Mouse (Mus musculus) MEL (cell line): ENCODE measurements around the gene Sh3glb2. TPM values are rescaled to one million over a fixed set of nuclear protein-coding genes. Genes with fewer than 3 reads are reported as not detected.
A peak's percentile ranks its signal among the peaks of the same experiment; 100 is the strongest.

Experiments
- DNase-seq: peaks from one replicate; pipeline ENCODE4 v3.0.0; 2011; ENCODE audit warnings: low read depth, low spot score
- H3K27ac ChIP-seq: 2 replicates; pipeline ENCODE4 v1.5.1; 2012; ENCODE audit warnings: low read depth, mild to moderate bottlenecking, control low read depth, low read length, moderate library complexity; ENCODE audit not compliant: control insufficient read depth
- H3K27me3 ChIP-seq, 2 experiments: fragments of 150-350 bp in 1 of 2; sonication (generic) in 1 of 2; 2 replicates each; pipeline ENCODE4 v1.6.1; 2012; ENCODE audit warnings: low read length in 2 of 2, mild to moderate bottlenecking in 2 of 2, improper control_type of control experiment in 1 of 2, moderate library complexity in 1 of 2; ENCODE audit not compliant: insufficient read depth in 2 of 2, control insufficient read depth in 1 of 2
- H3K36me3 ChIP-seq, 2 experiments: 2 replicates each; pipeline ENCODE4 v1.6.1; 2012 to 2014; ENCODE audit warnings: low read length in 2 of 2, improper control_type of control experiment in 1 of 2, inconsistent platforms in 1 of 2, mild to moderate bottlenecking in 1 of 2; ENCODE audit not compliant: insufficient read depth in 2 of 2, control insufficient read depth in 1 of 2
- H3K4me1 ChIP-seq, 2 experiments: fragments of 150-350 bp in 1 of 2; sonication (generic) in 1 of 2; 2 replicates each; pipeline ENCODE4 v1.6.1; 2012; ENCODE audit warnings: low read length in 2 of 2, improper control_type of control experiment in 1 of 2, mild to moderate bottlenecking in 1 of 2; ENCODE audit not compliant: insufficient read depth in 2 of 2, control insufficient read depth in 1 of 2
- H3K4me3 ChIP-seq, 2 experiments: fragments of 150-350 bp in 1 of 2; sonication (generic) in 1 of 2; 2 replicates each; pipeline ENCODE4 v1.5.1; 2012; ENCODE audit warnings: low read depth in 2 of 2, low read length in 2 of 2, mild to moderate bottlenecking in 2 of 2, moderate library complexity in 2 of 2, control low read depth in 1 of 2, improper control_type of control experiment in 1 of 2; ENCODE audit not compliant: control insufficient read depth in 1 of 2, insufficient read depth in 1 of 2
- H3K79me2 ChIP-seq: 2 replicates; pipeline ENCODE4 v1.6.1; 2012; ENCODE audit warnings: mild to moderate bottlenecking, low read length, moderate library complexity; ENCODE audit not compliant: control insufficient read depth, poor library complexity, insufficient read depth
- H3K9ac ChIP-seq: 2 replicates; pipeline ENCODE4 v1.6.1; 2012; ENCODE audit warnings: low read depth, mild to moderate bottlenecking, control low read depth, low read length, moderate library complexity; ENCODE audit not compliant: control insufficient read depth, poor library complexity, severe bottlenecking
- H3K9me3 ChIP-seq: fragments of 150-350 bp; sonication (generic); replicated peaks from 2 replicates; pipeline ENCODE4 v1.6.1; 2012; ENCODE audit warnings: mild to moderate bottlenecking, low read length, improper control_type of control experiment, moderate library complexity; ENCODE audit not compliant: insufficient read depth
- CHD1 ChIP-seq: IDR thresholded peaks from 2 replicates; pipeline ENCODE4 v1.6.1; 2012; ENCODE audit warnings: low read depth, mild to moderate bottlenecking, inconsistent platforms, low read length, improper control_type of control experiment
- CTCF ChIP-seq, 3 experiments: IDR thresholded peaks in 2 of 3; conservative IDR thresholded peaks in 1 of 3; 2 replicates each; pipeline ENCODE4 v1.5.1; 2011 to 2012; ENCODE audit warnings: low read length in 3 of 3, low read depth in 2 of 3, mild to moderate bottlenecking in 2 of 3, improper control_type of control experiment in 1 of 3, inconsistent platforms in 1 of 3, mixed read lengths in 1 of 3, moderate library complexity in 1 of 3; ENCODE audit not compliant: control insufficient read depth in 1 of 3, insufficient read depth in 1 of 3, poor library complexity in 1 of 3, severe bottlenecking in 1 of 3
- GABPA ChIP-seq: IDR thresholded peaks from 2 replicates; pipeline ENCODE4 v1.6.1; 2012; ENCODE audit warnings: low read depth, mild to moderate bottlenecking, inconsistent platforms, low read length, improper control_type of control experiment, moderate library complexity
- HCFC1 ChIP-seq: IDR thresholded peaks from 2 replicates; pipeline ENCODE4 v1.6.1; 2012; ENCODE audit warnings: low read depth, mild to moderate bottlenecking, inconsistent platforms, low read length, improper control_type of control experiment, moderate library complexity
- MEF2A ChIP-seq: IDR thresholded peaks from 2 replicates; pipeline ENCODE4 v1.6.1; 2014; ENCODE audit warnings: low read depth, mild to moderate bottlenecking, inconsistent platforms, low read length, improper control_type of control experiment; ENCODE audit not compliant: poor library complexity, insufficient replicate concordance, severe bottlenecking; ENCODE audit errors: extremely low read depth
- MYC ChIP-seq: IDR thresholded peaks from 2 replicates; pipeline ENCODE4 v1.6.1; 2011; ENCODE audit warnings: low read depth, mild to moderate bottlenecking, low read length, improper control_type of control experiment, moderate library complexity
- RAD21 ChIP-seq: IDR thresholded peaks from 2 replicates; pipeline ENCODE4 v1.6.1; 2011; ENCODE audit warnings: mild to moderate bottlenecking, low read depth, low read length, improper control_type of control experiment
- RCOR1 ChIP-seq: IDR thresholded peaks from 2 replicates; pipeline ENCODE4 v1.6.1; 2012; ENCODE audit warnings: low read depth, mild to moderate bottlenecking, inconsistent platforms, low read length, improper control_type of control experiment
- SMC3 ChIP-seq: IDR thresholded peaks from 2 replicates; pipeline ENCODE4 v1.6.1; 2011; ENCODE audit warnings: low read depth, low read length, improper control_type of control experiment
- TAL1 ChIP-seq: IDR thresholded peaks from 2 replicates; pipeline ENCODE4 v1.6.1; 2012; ENCODE audit warnings: mild to moderate bottlenecking, inconsistent platforms, low read length, moderate library complexity, mixed read lengths
- polyA plus RNA-seq, 2 experiments: library from polyadenylated mRNA; stranded (reverse) in 1 of 2; unstranded in 1 of 2; fragments of >175 nt in 1 of 2; fragments of >200 nt in 1 of 2; gene quantifications; 2 replicates each; pipeline versions ENCODE4 v1.2.1 to v1.2.4; 2012; ENCODE audit warnings: low replicate concordance in 2 of 2, low read depth in 1 of 2; ENCODE audit not compliant: insufficient read length in 2 of 2, insufficient read depth in 1 of 2, missing spikeins in 1 of 2
- total RNA-seq: library from RNA; depleted of rRNA; stranded (reverse); fragments of 300-350 nt; gene quantifications from 2 replicates; pipeline ENCODE4 v1.2.3, GENCODE M21; 2012

The Sh3glb2 gene
- total and polyA plus RNA-seq, 3 experiments: 48.0 to 60.1 TPM; not detected in 1

GRCm38 (mm10) chr2:30392114-30392576 lies 33.0 kb upstream of the Sh3glb2 start, which contains the start of gene Dolpp1 (continued):
- no peak for TF ChIP-seq MYC
- TF ChIP-seq CHD1: no peak
- TF ChIP-seq, all 39 proteins: peak for 10

- DNase-seq: peak; percentile 32
- Histone ChIP-seq H3K27ac (no peak overlapping the region), H3K9me3 (no peaks in the 10 kb centered on the region), H3K4me3 (no peak overlapping the region), H3K9ac (no peak overlapping the region), H3K27me3 (no peaks in the 10 kb centered on the region), H3K79me2 (peaks cover 7% of the 10 kb centered on the region)
- TF ChIP-seq CTCF (IDR thresholded peaks at IDR 0.05 in 2 of 3, conservative IDR thresholded peaks at IDR 0.05 in 1 of 3; ENCODE audit: control insufficient read depth in 1 of 3, insufficient read depth in 1 of 3, low read depth in 2 of 3, low read length in 3 of 3, poor library complexity in 1 of 3, severe bottlenecking in 1 of 3) (peak; percentile 22 to 46 (median 27); a peak in 4 of 6 replicates), TAL1 (no peak)
- TF ChIP-seq, all 39 proteins: peak for 1
- Histone ChIP-seq H3K4me1 (peaks cover 0 to 6% of the 10 kb centered on the region in 2 experiments; a peak in 2 of 4 replicates), H3K36me3 (peaks cover 0 to 3% of the 10 kb centered on the region in 2 experiments; a peak in 2 of 4 replicates)
Measured at GRCm38 (mm10) chr2:30389000-30389399, 29.9 kb upstream of the Sh3glb2 start.

- H3K4me1 ChIP-seq: peaks cover 0 to 6% of the 10 kb centered on the region in 2 experiments; a peak in 2 of 4 replicates
- H3K9me3 ChIP-seq: no peaks in the 10 kb centered on the region
- TF ChIP-seq RAD21: no peak
- no peak for TF ChIP-seq HCFC1
- TF ChIP-seq GABPA: no peak
- TF ChIP-seq, all 39 proteins: peak for 0
- DNase-seq: no peak
- H3K27me3 ChIP-seq: no peaks in the 10 kb centered on the region
- H3K79me2 ChIP-seq: no peaks in the 10 kb centered on the region
- H3K9ac ChIP-seq: no peak overlapping the region
- no peak overlapping the region for H3K27ac ChIP-seq
- H3K36me3 ChIP-seq: peaks cover 0 to 3% of the 10 kb centered on the region in 2 experiments; a peak in 2 of 4 replicates
- H3K4me3 ChIP-seq: no peak overlapping the region
Measured at GRCm38 (mm10) chr2:30386913-30387312, 27.8 kb upstream of the Sh3glb2 start.

GRCm38 (mm10) chr2:30385591-30385990 lies 26.5 kb upstream of the Sh3glb2 start:
- TF ChIP-seq SMC3 (no peak), MEF2A (no peak), RCOR1 (no peak)
- no peak overlapping the region for H3K4me3 ChIP-seq
- H3K27ac ChIP-seq: no peak overlapping the region
- H3K79me2 ChIP-seq: no peaks in the 10 kb centered on the region
- no peaks in the 10 kb centered on the region for H3K36me3 ChIP-seq
- peaks cover 0 to 1% of the 10 kb centered on the region in 2 experiments; a peak in 1 of 4 replicates for H3K4me1 ChIP-seq
- DNase-seq: no peak
- no peaks in the 10 kb centered on the region for H3K9me3 ChIP-seq
- no peak overlapping the region for H3K9ac ChIP-seq
- no peaks in the 10 kb centered on the region for H3K27me3 ChIP-seq
